Mouse (Mus musculus): ENCODE data around the gene Tctex1d4.

- TF ChIP-seq CTCF (IDR thresholded peaks at IDR 0.05) = no peak
- TF ChIP-seq EP300 (IDR thresholded peaks at IDR 0.05; ENCODE audit: insufficient read depth, low read depth, low read length) = no peak
- TF ChIP-seq POLR2A (IDR thresholded peaks at IDR 0.05; ENCODE audit: insufficient read depth, low read depth, low read length) = no peak
Observed at GRCm38 (mm10) chr4:117150212-117150733, 23.7 kb downstream of the Tctex1d4 start.

Measured in heart, adult 2 months (tissue).